Mouse (Mus musculus) E14TG2a.4 (cell line): ENCODE measurements around the gene 1700021F05Rik.

Experiments
- CTCF ChIP-seq: conservative IDR thresholded peaks from 2 replicates; pipeline ENCODE4 v1.5.1; 2014; ENCODE audit warnings: low read length
- NANOG ChIP-seq: IDR thresholded peaks from 2 replicates; pipeline ENCODE4 v1.6.1; 2014; ENCODE audit warnings: borderline replicate concordance, low read length, mixed read lengths
- POU5F1 ChIP-seq: IDR thresholded peaks from 2 replicates; pipeline ENCODE4 v1.6.1; 2014; ENCODE audit warnings: low read length, borderline replicate concordance

- TF ChIP-seq CTCF (no peak), NANOG (no peak), POU5F1 (no peak)
Observed at GRCm38 (mm10) chr10:43540442-43541152, at the start of gene 1700021F05Rik.
